Mouse (Mus musculus) liver, adult 2 months (tissue): ENCODE measurements around the gene Slc25a24. TPM values are rescaled to one million over a fixed set of nuclear protein-coding genes. Genes with fewer than 3 reads are reported as not detected.

ENCODE experiments used
- DNase-seq: peaks from one replicate; pipeline ENCODE4 v3.0.0-alpha.2; 2011; ENCODE audit warnings: low read depth, low spot score; ENCODE audit errors: extremely low read depth
- H3K27ac ChIP-seq: fragments of 200-500 bp; replicated peaks from 2 replicates; pipeline ENCODE4 v1.5.1; 2012; ENCODE audit warnings: low read depth, mild to moderate bottlenecking, control low read depth, inconsistent platforms, low read length; ENCODE audit not compliant: insufficient read depth
- H3K27me3 ChIP-seq: fragments of 200-500 bp; 2 replicates; pipeline ENCODE4 v1.6.1; 2012; ENCODE audit warnings: mild to moderate bottlenecking, moderate library complexity, low read length, inconsistent platforms; ENCODE audit not compliant: control insufficient read depth, insufficient read depth
- H3K36me3 ChIP-seq: fragments of 200-500 bp; 2 replicates; pipeline ENCODE4 v1.6.1; 2012; ENCODE audit warnings: low read length, inconsistent platforms; ENCODE audit not compliant: control insufficient read depth, insufficient read depth
- H3K4me1 ChIP-seq: fragments of 200-500 bp; 2 replicates; pipeline ENCODE4 v1.6.1; 2011; ENCODE audit warnings: low read length; ENCODE audit not compliant: control insufficient read depth, insufficient read depth
- H3K4me3 ChIP-seq: fragments of 200-500 bp; 2 replicates; pipeline ENCODE4 v1.5.1; 2011; ENCODE audit warnings: low read depth, mild to moderate bottlenecking, control low read depth, low read length, moderate library complexity; ENCODE audit not compliant: insufficient read depth
- H3K79me2 ChIP-seq: fragments of 200-500 bp; 2 replicates; pipeline ENCODE4 v1.6.1; 2012; ENCODE audit warnings: inconsistent platforms, mild to moderate bottlenecking, low read length, moderate library complexity; ENCODE audit not compliant: control insufficient read depth, insufficient read depth
- H3K9ac ChIP-seq: fragments of 200-500 bp; 2 replicates; pipeline ENCODE4 v1.6.1; 2012; ENCODE audit warnings: low read depth, mild to moderate bottlenecking, control low read depth, inconsistent platforms, low read length
- CTCF ChIP-seq: fragments of 200-500 bp; IDR thresholded peaks from 2 replicates; pipeline ENCODE4 v1.5.1; 2011; ENCODE audit warnings: low read depth, low read length, control low read depth
- POLR2A ChIP-seq: fragments of 200-500 bp; IDR thresholded peaks from 2 replicates; pipeline ENCODE4 v1.6.1; 2011; ENCODE audit warnings: low read length, control low read depth; ENCODE audit not compliant: insufficient read depth; ENCODE audit errors: extremely low read depth
- WGBS: fragments of 180-500 bp; shearing (Covaris S2); methylation state at CpG from one replicate; pipeline ENCODE4 v1.1.7; 2018; 5-methylcytosine and 5-hydroxymethylcytosine counted together
- polyA plus RNA-seq: library from polyadenylated mRNA; depleted of rRNA; stranded (reverse); fragments of >200 nt; gene quantifications from 2 replicates; pipeline ENCODE4 v1.2.3, GENCODE M21; 2012; rRNA removed
- total RNA-seq: library from RNA; depleted of rRNA; stranded (reverse); fragments of >200 nt; gene quantifications from 2 replicates; pipeline ENCODE4 v1.2.3, GENCODE M21; 2014; rRNA removed

Slc25a24 gene
- 1.9 and 2.1 TPM in 2 replicates for total RNA-seq
- 0.14 and 0.28 TPM in 2 replicates for polyA plus RNA-seq

GRCm38 (mm10) chr3:109122641-109123530 is at the start of gene Slc25a24:
Gene Slc25a24, plus strand, starts transcription at chr3:109123149.
- 4% methylated on average over 33 of the region's 49 CpGs for WGBS
- Histone ChIP-seq H3K4me1 (no peaks in the 10 kb centered on the region), H3K36me3 (no peaks in the 10 kb centered on the region), H3K9ac (peak within 1 kb of the TSS; percentile 72), H3K4me3 (peak within 1 kb of the TSS; percentile 83), H3K27me3 (no peaks in the 10 kb centered on the region; the same call in 1 of the 2 replicates), H3K27ac (peak within 1 kb of the TSS; percentile 38), H3K79me2 (no peaks in the 10 kb centered on the region)
- TF ChIP-seq CTCF (no peak), POLR2A (no peak)
- DNase-seq = no peak

- TF ChIP-seq POLR2A = no peak
- no peak for TF ChIP-seq CTCF
- 94% methylated on average over 17 of the region's 17 CpGs for WGBS
- no peaks in the 10 kb centered on the region for H3K36me3 ChIP-seq
- no peak for DNase-seq
- no peaks in the 10 kb centered on the region for H3K27me3 ChIP-seq
- H3K9ac ChIP-seq = no peak within 1 kb of the TSS
- no peaks in the 10 kb centered on the region for H3K4me1 ChIP-seq
- no peaks in the 10 kb centered on the region for H3K79me2 ChIP-seq
- H3K27ac ChIP-seq = no peak within 1 kb of the TSS
- no peak within 1 kb of the TSS for H3K4me3 ChIP-seq
Measured at GRCm38 (mm10) chr3:109080169-109080568, 42.8 kb upstream of the Slc25a24 start, which contains the start of gene Slc25a54. Gene Slc25a54, plus strand, starts transcription at chr3:109080469.

- WGBS = 95% methylated on average over 2 of the region's 2 CpGs
- H3K79me2 ChIP-seq = no peaks in the 10 kb centered on the region
- no peak for DNase-seq
Measured at GRCm38 (mm10) chr3:109084418-109084817, 38.5 kb upstream of the Slc25a24 start.

GRCm38 (mm10) chr3:109088460-109088859 is 34.5 kb upstream of the Slc25a24 start:
- H3K4me1 ChIP-seq = no peaks in the 10 kb centered on the region
- no peaks in the 10 kb centered on the region for H3K79me2 ChIP-seq
- no peak overlapping the region for H3K4me3 ChIP-seq
- WGBS = 46% methylated on average over 2 of the region's 2 CpGs
- no peak overlapping the region for H3K27ac ChIP-seq
- no peak overlapping the region for H3K9ac ChIP-seq
- H3K27me3 ChIP-seq = no peaks in the 10 kb centered on the region
- H3K36me3 ChIP-seq = no peaks in the 10 kb centered on the region
- TF ChIP-seq POLR2A = no peak
- no peak for TF ChIP-seq CTCF
- no peak for DNase-seq

More at GRCm38 (mm10) chr3:109084418-109084817, 38.5 kb upstream of the Slc25a24 start:
- Histone ChIP-seq H3K9ac (no peak overlapping the region), H3K36me3 (no peaks in the 10 kb centered on the region), H3K27ac (no peak overlapping the region), H3K27me3 (no peaks in the 10 kb centered on the region), H3K4me3 (no peak overlapping the region), H3K4me1 (no peaks in the 10 kb centered on the region)
- TF ChIP-seq CTCF (no peak), POLR2A (no peak)

- DNase-seq = no peak
- H3K4me1 ChIP-seq = no peaks in the 10 kb centered on the region
Measured at GRCm38 (mm10) chr3:109104702-109105101, 18.2 kb upstream of the Slc25a24 start.

GRCm38 (mm10) chr3:109117136-109117535 is 5.8 kb upstream of the Slc25a24 start:
- H3K4me3 ChIP-seq = no peak overlapping the region
- no peak overlapping the region for H3K9ac ChIP-seq
- H3K4me1 ChIP-seq = no peaks in the 10 kb centered on the region
- H3K79me2 ChIP-seq = no peaks in the 10 kb centered on the region
- TF ChIP-seq CTCF (no peak), POLR2A (no peak)
- no peak overlapping the region for H3K27ac ChIP-seq
- no peaks in the 10 kb centered on the region for H3K36me3 ChIP-seq
- no peak for DNase-seq
- no peaks in the 10 kb centered on the region for H3K27me3 ChIP-seq

More at GRCm38 (mm10) chr3:109104702-109105101, 18.2 kb upstream of the Slc25a24 start:
- H3K79me2 ChIP-seq = no peaks in the 10 kb centered on the region
- no peak overlapping the region for H3K4me3 ChIP-seq
- WGBS = 68% methylated on average over 8 of the region's 8 CpGs
- H3K27me3 ChIP-seq = no peaks in the 10 kb centered on the region
- no peaks in the 10 kb centered on the region for H3K36me3 ChIP-seq
- TF ChIP-seq POLR2A = no peak
- TF ChIP-seq CTCF = no peak
- no peak overlapping the region for H3K9ac ChIP-seq
- no peak overlapping the region for H3K27ac ChIP-seq
